Mouse (Mus musculus): ENCODE results near the gene Olfr1002. TPM values are rescaled to one million over a fixed set of nuclear protein-coding genes. Genes with fewer than 3 reads are reported as not detected.
"Not testable (repeated sequence)": the region's sequence is repeated elsewhere in the genome, so short reads cannot be mapped to it uniquely, and the experiment has no call there.

Gene Olfr1002
- total RNA-seq (2021), result not detected
- long read RNA-seq, experiment 1, result 0 reads
- long read RNA-seq, experiment 2, result 0 reads

DNA sequence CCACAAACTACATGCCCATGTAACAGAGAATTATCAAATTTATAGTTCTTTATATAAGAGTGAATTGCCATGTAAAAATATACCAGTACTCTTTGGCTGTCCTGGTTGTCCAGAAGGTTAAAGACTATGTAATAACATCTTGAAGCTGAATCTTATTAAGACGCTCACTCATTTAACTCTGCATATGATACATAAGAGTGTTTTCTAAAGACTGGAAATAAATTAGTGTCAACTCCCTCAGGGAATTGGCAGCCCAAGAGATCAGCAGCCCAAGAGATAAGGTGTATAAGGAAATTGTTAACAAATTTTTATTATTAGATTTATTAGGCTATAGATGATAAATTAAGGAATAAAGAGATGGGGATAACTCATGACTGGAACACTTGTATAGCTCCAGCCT, at the start of gene Olfr1002:
Gene Olfr1002 (minus strand): TSS at position 101 of the 400 bp plus-strand sequence.
- DNase-seq (ENCODE audit: low spot score in 2 of 2), result no peak

DNA sequence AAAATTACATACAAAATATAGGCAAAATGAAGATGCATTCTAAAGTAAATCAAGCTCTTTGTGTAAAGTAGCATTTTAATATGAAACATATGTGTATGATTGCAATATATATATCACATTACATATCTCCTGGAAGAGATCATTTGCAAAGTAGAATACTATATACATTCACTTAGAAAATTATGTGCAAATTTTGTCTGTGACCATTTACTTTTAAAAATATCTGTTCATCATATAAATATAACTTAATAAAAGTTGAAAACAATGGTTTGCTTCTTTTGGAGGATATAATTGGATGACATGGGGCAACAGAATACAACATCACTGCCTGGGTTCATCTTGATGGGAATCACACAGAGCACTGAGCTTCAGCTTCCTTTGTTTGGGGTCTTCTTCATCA, 38.6 kb upstream of the Olfr1002 start, which contains the start of gene Olfr1008:
Gene Olfr1008 (plus strand): TSS at position 301 of the 400 bp plus-strand sequence.
- DNase-seq (ENCODE audit: low spot score in 2 of 2), result no peak

DNA sequence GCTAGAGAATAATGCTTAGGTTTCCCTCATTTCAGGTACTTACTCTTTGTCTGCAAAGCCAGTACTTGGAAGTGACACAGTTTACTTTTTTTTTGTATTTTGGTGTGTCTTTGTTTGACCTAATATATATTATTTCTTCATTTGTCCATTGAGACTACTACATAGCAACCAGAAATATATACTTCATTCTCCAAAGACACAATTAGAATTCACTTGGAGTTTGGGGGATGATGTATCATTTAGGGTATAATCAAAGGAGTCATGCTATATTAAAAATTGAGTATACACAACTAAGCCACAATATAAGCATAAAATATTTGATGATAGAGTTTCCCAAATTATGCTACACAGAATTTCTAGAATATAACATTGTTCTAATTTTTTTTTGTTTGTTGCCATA, 28.2 kb upstream of the Olfr1002 start, which contains the start of gene Olfr1006:
Gene Olfr1006 (minus strand): TSS at position 101 of the 400 bp plus-strand sequence.
- DNase-seq (ENCODE audit: low spot score in 2 of 2), result no peak

DNA sequence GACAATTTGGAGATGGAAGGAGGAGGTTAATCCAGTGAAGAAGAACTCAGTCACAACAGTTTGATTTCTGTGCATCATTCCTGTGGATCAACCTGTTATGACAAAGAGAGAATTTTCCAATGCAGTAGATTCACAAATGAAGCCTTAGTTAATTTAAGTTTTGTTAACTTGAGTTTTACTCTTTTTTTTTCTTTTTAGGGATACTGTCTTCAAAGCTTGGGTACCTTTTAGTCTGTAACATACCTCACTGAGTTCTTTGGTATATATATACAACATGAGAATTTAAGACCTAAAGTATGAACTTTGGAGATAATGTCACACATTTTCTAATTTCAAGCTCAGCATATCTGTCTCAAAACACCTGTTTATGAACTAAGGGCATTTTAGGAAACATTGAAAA, 13.9 kb upstream of the Olfr1002 start, which contains the start of gene Olfr154:
Gene Olfr154 (minus strand): TSS at position 101 of the 400 bp plus-strand sequence.
- DNase-seq (ENCODE audit: low spot score in 2 of 2), result not testable (repeated sequence)

DNA sequence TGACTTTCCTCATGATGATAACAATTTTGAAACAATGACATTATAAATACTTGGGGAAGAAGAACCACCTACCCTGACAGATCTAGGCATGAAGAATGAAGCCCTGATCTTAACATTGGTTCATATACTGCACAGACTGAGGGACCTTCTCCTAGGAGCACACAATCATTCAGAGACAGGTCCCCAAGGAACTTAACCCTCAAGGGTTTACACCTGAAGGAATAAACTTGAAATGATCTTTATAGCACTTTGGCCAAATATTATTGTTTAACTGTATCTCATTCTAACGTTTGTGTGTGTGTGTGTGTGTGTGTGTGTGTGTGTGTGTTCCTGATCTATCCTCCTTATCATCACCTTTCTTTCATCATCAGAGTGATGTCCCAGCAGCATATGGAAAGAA, 38.7 kb downstream of the Olfr1002 start, which contains the start of gene Olfr1000:
Gene Olfr1000 (minus strand): TSS at position 101 of the 400 bp plus-strand sequence.
- DNase-seq (ENCODE audit: low spot score in 2 of 2), result no peak

Other genes starting within 250 kb of the Olfr1002 start
- gene Olfr992, start 241.2 kb downstream of the Olfr1002 start, total RNA-seq (2021), result not detected
- not detected for gene Olfr993, start 235.8 kb downstream of the Olfr1002 start, total RNA-seq (2021)
- not detected for gene Olfr994, start 214.3 kb downstream of the Olfr1002 start, total RNA-seq (2021)
- gene Olfr995, start 207.1 kb downstream of the Olfr1002 start, total RNA-seq (2021), result not detected
- gene 4833423E24Rik, start 131.7 kb downstream of the Olfr1002 start, total RNA-seq (2021), result under 1 TPM; 0.34 to 0.48 TPM
- gene Olfr996, start 71.5 kb downstream of the Olfr1002 start, total RNA-seq (2021), result not detected
- not detected for gene Olfr998, start 61.8 kb downstream of the Olfr1002 start, total RNA-seq (2021)
- not detected for gene Olfr1000, start 38.8 kb downstream of the Olfr1002 start, total RNA-seq (2021)
- not detected for gene Olfr154, start 13.8 kb upstream of the Olfr1002 start, total RNA-seq (2021)
- gene Olfr1006, start 28.1 kb upstream of the Olfr1002 start, total RNA-seq (2021), result not detected
- not detected for gene Olfr1008, start 38.7 kb upstream of the Olfr1002 start, total RNA-seq (2021)
- under 1 TPM in 1 of 2 experiments, not detected in 1; 0.11 TPM for gene Olfr1009, start 64.7 kb upstream of the Olfr1002 start, total RNA-seq (2021)
- gene Olfr1012, start 112.1 kb upstream of the Olfr1002 start, total RNA-seq (2021), result not detected
- gene Olfr1013, start 116.4 kb upstream of the Olfr1002 start, total RNA-seq (2021), result not detected
- not detected for gene Olfr1014, start 122.0 kb upstream of the Olfr1002 start, total RNA-seq (2021)
- gene Olfr1015, start 131.3 kb upstream of the Olfr1002 start, total RNA-seq (2021), result not detected
- not detected for gene Olfr1016, start 151.8 kb upstream of the Olfr1002 start, total RNA-seq (2021)
- gene Olfr1018, start 167.8 kb upstream of the Olfr1002 start, total RNA-seq (2021), result not detected
- not detected for gene Olfr1019, start 194.8 kb upstream of the Olfr1002 start, total RNA-seq (2021)
- gene Olfr1020, start 196.3 kb upstream of the Olfr1002 start, total RNA-seq (2021), result not detected
- gene Olfr1022, start 217.9 kb upstream of the Olfr1002 start, total RNA-seq (2021), result not detected
- not detected for gene Olfr1023, start 234.9 kb upstream of the Olfr1002 start, total RNA-seq (2021)